Mouse (Mus musculus): ENCODE results near the gene Caln1. TPM values are rescaled to one million over a fixed set of nuclear protein-coding genes. Genes with fewer than 3 reads are reported as not detected.

Gene Caln1
- not detected for total RNA-seq (2021)
- long read RNA-seq, experiment 1, result 0 reads
- long read RNA-seq, experiment 2, result 0 reads

GRCm38 (mm10) chr5:130369237-130369636 is at the start of gene Caln1:
Gene Caln1, plus strand, starts transcription at chr5:130369455.
- no peak for DNase-seq (ENCODE audit: low spot score in 2 of 2)

GRCm38 (mm10) chr5:130319783-130320182 is 49.5 kb upstream of the Caln1 start:
- no peak for DNase-seq (ENCODE audit: low spot score in 2 of 2)

GRCm38 (mm10) chr5:130320485-130320884 is 48.8 kb upstream of the Caln1 start:
- DNase-seq (ENCODE audit: low spot score in 2 of 2), result no peak

- DNase-seq (ENCODE audit: low spot score in 2 of 2), result no peak
These were observed 43.8 kb upstream of the Caln1 start for GRCm38 (mm10) chr5:130325486-130325885.

- DNase-seq (ENCODE audit: low spot score in 2 of 2), result no peak
These were observed 41.5 kb upstream of the Caln1 start for GRCm38 (mm10) chr5:130327615-130328263.

- DNase-seq (ENCODE audit: low spot score in 2 of 2), result no peak
These were observed 40.9 kb upstream of the Caln1 start for GRCm38 (mm10) chr5:130328366-130328765.

- no peak for DNase-seq (ENCODE audit: low spot score in 2 of 2)
These were observed 39.4 kb upstream of the Caln1 start for GRCm38 (mm10) chr5:130329889-130330288.

GRCm38 (mm10) chr5:130330801-130331200 is 38.5 kb upstream of the Caln1 start:
- DNase-seq (ENCODE audit: low spot score in 2 of 2), result no peak

GRCm38 (mm10) chr5:130331206-130331605 is 38.0 kb upstream of the Caln1 start:
- no peak for DNase-seq (ENCODE audit: low spot score in 2 of 2)

GRCm38 (mm10) chr5:130333566-130333965 is 35.7 kb upstream of the Caln1 start:
- no peak for DNase-seq (ENCODE audit: low spot score in 2 of 2)

GRCm38 (mm10) chr5:130333971-130334370 is 35.3 kb upstream of the Caln1 start:
- no peak for DNase-seq (ENCODE audit: low spot score in 2 of 2)

- DNase-seq (ENCODE audit: low spot score in 2 of 2), result no peak
These were observed 33.8 kb upstream of the Caln1 start for GRCm38 (mm10) chr5:130335462-130335861.

GRCm38 (mm10) chr5:130340656-130341055 is 28.6 kb upstream of the Caln1 start:
- no peak for DNase-seq (ENCODE audit: low spot score in 2 of 2)

- DNase-seq (ENCODE audit: low spot score in 2 of 2), result no peak
These were observed 24.3 kb upstream of the Caln1 start for GRCm38 (mm10) chr5:130344999-130345398.

- no peak for DNase-seq (ENCODE audit: low spot score in 2 of 2)
These were observed 23.4 kb upstream of the Caln1 start for GRCm38 (mm10) chr5:130345871-130346270.

GRCm38 (mm10) chr5:130355223-130355622 is 14.0 kb upstream of the Caln1 start:
- DNase-seq (ENCODE audit: low spot score in 2 of 2), result no peak

GRCm38 (mm10) chr5:130363111-130363510 is 6.1 kb upstream of the Caln1 start:
- no peak for DNase-seq (ENCODE audit: low spot score in 2 of 2)

- no peak for DNase-seq (ENCODE audit: low spot score in 2 of 2)
These were observed 5.5 kb upstream of the Caln1 start for GRCm38 (mm10) chr5:130363773-130364172.

GRCm38 (mm10) chr5:130368236-130368635 is 1.0 kb upstream of the Caln1 start:
- DNase-seq (ENCODE audit: low spot score in 2 of 2), result no peak

- DNase-seq (ENCODE audit: low spot score in 2 of 2), result no peak
These were observed 6.2 kb downstream of the Caln1 start for GRCm38 (mm10) chr5:130375411-130375810.

GRCm38 (mm10) chr5:130384222-130384912 is 15.1 kb downstream of the Caln1 start, which contains the start of gene A330070K13Rik:
Gene A330070K13Rik, minus strand, starts transcription at chr5:130384631.
- no peak for DNase-seq (ENCODE audit: low spot score in 2 of 2)

GRCm38 (mm10) chr5:130386418-130386817 is 17.2 kb downstream of the Caln1 start:
- no peak for DNase-seq (ENCODE audit: low spot score in 2 of 2)

Measured in gastrocnemius, postnatal 4 days (tissue).